Mouse (Mus musculus) kidney, embryonic 16.5 days (tissue): ENCODE results near the gene Kcnc2. TPM values are rescaled to one million over a fixed set of nuclear protein-coding genes. Genes with fewer than 3 reads are reported as not detected.

Source experiments
- ATAC-seq: fragments of 200-750 bp; cut with Nextera tagmentation; 2 replicates; pipeline ENCODE4 v1.8.0; 2017; ENCODE audit warnings: moderate TSS enrichment; ENCODE audit not compliant: low FRiP score, low TSS enrichment
- H3K27ac ChIP-seq: fragments of 300-500 bp; sonication (generic); 2 replicates; pipeline ENCODE4 v1.5.1; 2014; ENCODE audit warnings: low read length
- H3K27me3 ChIP-seq: fragments of 300-500 bp; sonication (generic); 2 replicates; pipeline ENCODE4 v1.6.1; 2014; ENCODE audit warnings: low read length, control low read depth, mixed read lengths; ENCODE audit not compliant: insufficient read depth
- H3K36me3 ChIP-seq: fragments of 300-500 bp; sonication (generic); 2 replicates; pipeline ENCODE4 v1.6.1; 2014; ENCODE audit warnings: low read length, control low read depth, mixed read lengths; ENCODE audit not compliant: insufficient read depth
- H3K4me1 ChIP-seq: fragments of 300-500 bp; sonication (generic); 2 replicates; pipeline ENCODE4 v1.6.1; 2014; ENCODE audit warnings: low read length, control low read depth, mixed read lengths; ENCODE audit not compliant: insufficient read depth
- H3K4me2 ChIP-seq: fragments of 300-500 bp; sonication (generic); replicated peaks from 2 replicates; pipeline ENCODE4 v1.6.1; 2014; ENCODE audit warnings: low read depth, low read length
- H3K4me3 ChIP-seq: fragments of 300-500 bp; sonication (generic); 2 replicates; pipeline ENCODE4 v1.5.1; 2014; ENCODE audit warnings: mild to moderate bottlenecking, low read length
- H3K9ac ChIP-seq: fragments of 300-500 bp; sonication (generic); replicated peaks from 2 replicates; pipeline ENCODE4 v1.6.1; 2014; ENCODE audit warnings: low read length
- H3K9me3 ChIP-seq: fragments of 300-500 bp; sonication (generic); 2 replicates; pipeline ENCODE4 v1.6.1; 2016; ENCODE audit warnings: low read length, control low read depth
- WGBS: fragments of 180-500 bp; shearing (Covaris S2); extraction: QIAGEN DNeasy Blood & Tissue Kit; methylation state at CpG from one replicate; pipeline ENCODE4 v1.1.7; 2014; 5-methylcytosine and 5-hydroxymethylcytosine counted together
- polyA plus RNA-seq: library from polyadenylated mRNA; unstranded; fragments of >200 nt; fragmentation: Nextera tagmentation; extraction: Ambion mirVana; gene quantifications from 2 replicates; pipeline ENCODE4 v1.2.1, GENCODE M21; 2015

Kcnc2 gene
- polyA plus RNA-seq, 1 experiment from 2014 or later: 6.7 TPM

DNA sequence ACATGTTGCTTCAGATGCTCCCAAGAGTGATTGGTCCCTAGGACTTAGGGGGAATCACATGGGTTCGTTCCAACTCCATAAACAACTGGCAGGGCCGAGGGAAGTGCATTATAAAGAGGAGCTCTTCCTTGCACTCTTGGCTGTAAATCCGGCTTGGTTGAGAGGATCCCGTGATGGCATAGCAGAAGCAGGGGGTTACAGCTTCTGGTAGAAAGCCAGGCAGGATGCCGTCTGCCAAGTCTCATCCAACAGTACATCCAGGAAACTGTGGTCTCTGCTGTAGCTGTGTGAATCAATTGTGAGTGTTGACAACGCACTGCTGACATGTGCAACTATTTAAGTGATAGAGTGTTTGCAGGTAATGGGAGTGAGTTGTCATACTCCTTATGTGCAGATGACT, 107.5 kb downstream of the Kcnc2 start:
- WGBS: 64% methylated on average over 6 of the region's 6 CpGs
- Histone ChIP-seq H3K9me3 (no peaks in the 10 kb centered on the region), H3K27me3 (no peaks in the 10 kb centered on the region), H3K36me3 (no peaks in the 10 kb centered on the region), H3K9ac (no peak overlapping the region), H3K27ac (no peak overlapping the region), H3K4me3 (no peak overlapping the region), H3K4me1 (no peaks in the 10 kb centered on the region), H3K4me2 (no peak overlapping the region)
- ATAC-seq: no peak

DNA sequence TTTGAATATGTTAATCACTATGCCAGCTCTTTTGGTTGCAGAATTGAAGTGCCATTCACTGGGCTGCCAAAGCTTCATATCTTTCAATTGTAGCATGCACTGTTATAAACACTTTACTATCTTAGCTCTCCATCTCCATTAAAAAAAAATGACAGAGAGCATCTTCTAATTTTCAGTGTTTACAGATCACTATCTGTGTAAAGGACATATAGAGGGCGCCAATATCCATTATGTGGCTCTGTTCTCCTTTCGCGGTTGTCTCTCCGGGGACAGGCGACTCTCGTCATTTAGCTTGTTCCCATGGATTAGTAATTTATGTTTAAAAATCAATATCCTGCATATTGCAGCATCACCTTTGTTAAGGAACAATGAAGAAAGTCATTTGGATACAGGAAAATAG, 109.7 kb downstream of the Kcnc2 start:
- Histone ChIP-seq H3K9ac (no peak overlapping the region), H3K9me3 (no peaks in the 10 kb centered on the region), H3K4me2 (no peak overlapping the region), H3K27me3 (no peaks in the 10 kb centered on the region), H3K4me3 (no peak overlapping the region), H3K4me1 (no peaks in the 10 kb centered on the region), H3K27ac (no peak overlapping the region), H3K36me3 (no peaks in the 10 kb centered on the region)
- ATAC-seq: no peak
- 91% methylated on average over 6 of the region's 6 CpGs for WGBS

DNA sequence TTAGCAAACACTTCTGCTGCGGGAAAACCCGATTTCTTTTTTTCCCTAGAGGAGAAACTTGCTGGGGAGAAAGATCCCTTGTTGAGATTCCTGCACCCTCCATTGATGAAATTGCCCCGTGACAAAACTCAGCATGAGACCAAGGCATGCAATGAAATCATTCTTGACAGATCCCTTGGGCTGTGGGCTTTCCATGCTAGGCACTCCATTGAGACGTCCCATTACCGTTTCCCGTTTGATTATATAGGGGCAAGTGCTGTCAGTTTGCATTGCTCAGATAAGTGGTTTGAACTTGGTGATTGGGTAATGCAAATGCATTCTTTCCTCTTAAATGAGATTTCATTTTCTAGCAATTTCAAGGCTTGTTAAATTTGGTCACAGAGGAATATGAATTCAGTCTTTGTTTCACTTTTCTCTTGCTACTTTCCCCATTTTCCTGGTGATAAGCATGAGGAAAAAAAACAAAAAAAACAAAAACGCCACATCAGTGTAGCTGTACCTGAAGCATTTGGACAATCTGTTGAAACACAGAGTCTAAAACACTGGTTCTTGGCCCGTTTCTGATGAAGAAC, 123.6 kb downstream of the Kcnc2 start:
- Histone ChIP-seq H3K36me3 (no peaks in the 10 kb centered on the region), H3K4me3 (no peak overlapping the region), H3K4me2 (no peak overlapping the region), H3K9me3 (no peaks in the 10 kb centered on the region), H3K27me3 (no peaks in the 10 kb centered on the region), H3K27ac (no peak overlapping the region), H3K9ac (no peak overlapping the region), H3K4me1 (no peaks in the 10 kb centered on the region)
- no peak for ATAC-seq
- WGBS: 79% methylated on average over 8 of the region's 8 CpGs

DNA sequence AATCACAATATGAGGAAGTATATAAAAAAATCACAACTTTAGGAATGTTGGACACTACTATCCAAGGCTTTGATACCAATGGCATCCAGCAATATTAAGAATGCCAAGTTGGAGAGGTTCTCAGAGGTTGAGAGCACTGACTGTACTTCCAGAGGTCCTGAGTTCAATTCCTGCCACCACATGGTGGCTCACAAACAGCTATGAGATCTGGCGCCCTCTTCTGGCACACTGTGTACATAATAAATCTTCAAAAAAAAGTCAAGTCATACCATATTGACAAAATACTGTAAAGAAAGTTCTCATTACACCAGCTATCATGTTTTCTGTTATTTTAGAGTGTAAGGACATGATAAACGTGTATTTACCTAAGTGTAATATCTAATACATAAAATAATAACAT, 126.3 kb downstream of the Kcnc2 start:
- H3K4me3 ChIP-seq: no peak overlapping the region
- no peaks in the 10 kb centered on the region for H3K4me1 ChIP-seq
- H3K27ac ChIP-seq: no peak overlapping the region
- H3K36me3 ChIP-seq: no peaks in the 10 kb centered on the region
- no peak overlapping the region for H3K4me2 ChIP-seq
- no peaks in the 10 kb centered on the region for H3K27me3 ChIP-seq
- no peak overlapping the region for H3K9ac ChIP-seq
- no peak for ATAC-seq
- no peaks in the 10 kb centered on the region for H3K9me3 ChIP-seq
- 50% methylated on average over 2 of the region's 2 CpGs for WGBS

DNA sequence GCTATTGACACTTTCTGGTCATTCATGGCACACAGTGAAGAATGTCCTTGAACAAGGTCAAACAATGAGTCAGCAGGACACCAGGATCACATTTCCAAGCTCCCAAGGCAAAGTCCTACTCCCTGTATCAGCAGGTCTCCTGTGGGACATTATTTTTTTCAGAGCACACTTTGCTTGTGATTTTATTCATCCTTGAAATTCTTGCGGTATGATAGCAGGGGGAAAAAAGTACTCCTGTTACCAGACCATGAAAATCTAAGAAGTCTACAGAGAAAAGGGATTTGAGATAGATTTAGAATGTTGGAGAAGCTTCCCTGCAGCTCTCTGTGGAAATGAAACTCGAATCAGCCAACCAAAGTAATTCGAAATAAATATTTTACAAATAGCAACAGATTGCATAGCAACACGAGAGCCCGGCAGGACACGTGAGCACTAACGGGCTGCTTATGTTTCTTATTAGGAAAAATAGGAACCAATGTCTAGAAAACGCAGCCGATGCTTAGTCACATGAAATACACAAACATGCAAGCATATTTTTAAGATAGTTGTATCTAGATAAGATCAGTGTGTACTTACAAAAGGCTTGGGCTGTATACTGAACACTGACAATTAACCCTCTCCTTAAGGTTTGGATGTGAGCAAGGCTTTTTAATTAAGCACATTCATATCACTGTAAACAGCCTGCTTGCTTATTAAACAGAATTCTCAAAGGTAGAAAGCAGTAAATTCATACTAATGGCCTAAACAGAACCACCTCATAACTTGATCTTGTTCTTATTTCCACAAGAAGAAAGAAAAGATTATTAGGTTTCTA, 129.9 kb downstream of the Kcnc2 start:
- no peak for ATAC-seq
- no peaks in the 10 kb centered on the region for H3K36me3 ChIP-seq
- no peaks in the 10 kb centered on the region for H3K27me3 ChIP-seq
- no peak overlapping the region for H3K27ac ChIP-seq
- H3K4me1 ChIP-seq: no peaks in the 10 kb centered on the region
- no peak overlapping the region for H3K4me2 ChIP-seq
- no peak overlapping the region for H3K9ac ChIP-seq
- no peak overlapping the region for H3K4me3 ChIP-seq
- no peaks in the 10 kb centered on the region for H3K9me3 ChIP-seq
- WGBS: 82% methylated on average over 9 of the region's 9 CpGs

DNA sequence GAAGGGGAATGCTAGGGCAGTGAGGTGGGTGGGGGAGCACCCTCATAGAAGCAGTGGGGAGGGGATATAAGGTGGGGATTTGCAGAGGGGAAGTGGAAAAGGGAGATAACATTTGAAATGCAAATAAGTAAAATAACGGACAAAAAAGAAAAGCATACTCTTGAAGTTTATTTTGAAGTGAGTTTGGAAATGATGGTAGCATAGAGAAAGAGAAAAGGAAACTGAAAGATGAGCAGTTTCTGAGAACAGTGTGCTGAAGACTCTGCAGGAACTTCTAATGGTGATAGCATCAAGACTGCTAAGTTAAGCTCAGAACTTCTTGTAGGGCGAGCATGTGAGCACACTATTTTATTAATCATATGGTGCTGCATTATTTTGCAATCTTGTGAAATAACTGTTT, 138.6 kb downstream of the Kcnc2 start:
- H3K4me2 ChIP-seq: no peak overlapping the region
- H3K36me3 ChIP-seq: no peaks in the 10 kb centered on the region
- H3K9me3 ChIP-seq: no peaks in the 10 kb centered on the region
- H3K27me3 ChIP-seq: no peaks in the 10 kb centered on the region
- no peaks in the 10 kb centered on the region for H3K4me1 ChIP-seq
- H3K27ac ChIP-seq: no peak overlapping the region
- no peak for ATAC-seq
- no peak overlapping the region for H3K4me3 ChIP-seq
- H3K9ac ChIP-seq: no peak overlapping the region
- 73% methylated on average over 2 of the region's 2 CpGs for WGBS

DNA sequence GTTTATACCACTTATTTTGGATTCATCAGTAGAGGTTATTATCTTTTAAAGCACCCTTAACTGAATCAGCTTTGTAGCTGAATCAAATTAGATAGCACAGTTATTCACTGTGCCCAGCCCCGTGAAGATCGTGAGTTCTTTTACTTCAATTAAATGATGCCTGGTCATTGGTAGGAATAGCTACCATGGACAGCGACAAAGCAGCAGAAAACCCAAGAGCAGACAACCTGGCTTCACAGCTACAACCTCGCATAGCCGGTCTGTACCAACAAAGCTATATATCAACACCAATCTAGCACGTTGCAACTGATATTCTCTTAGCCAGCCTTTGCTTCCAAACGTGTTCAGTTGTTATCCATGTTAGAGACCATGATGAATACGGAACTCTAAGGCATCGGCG, 152.4 kb downstream of the Kcnc2 start:
- H3K9ac ChIP-seq: no peak overlapping the region
- H3K27me3 ChIP-seq: no peaks in the 10 kb centered on the region
- WGBS: 48% methylated on average over 10 of the region's 10 CpGs
- no peaks in the 10 kb centered on the region for H3K4me1 ChIP-seq
- no peak for ATAC-seq
- no peak overlapping the region for H3K27ac ChIP-seq
- H3K4me2 ChIP-seq: no peak overlapping the region
- no peaks in the 10 kb centered on the region for H3K36me3 ChIP-seq
- no peaks in the 10 kb centered on the region for H3K9me3 ChIP-seq
- H3K4me3 ChIP-seq: no peak overlapping the region

DNA sequence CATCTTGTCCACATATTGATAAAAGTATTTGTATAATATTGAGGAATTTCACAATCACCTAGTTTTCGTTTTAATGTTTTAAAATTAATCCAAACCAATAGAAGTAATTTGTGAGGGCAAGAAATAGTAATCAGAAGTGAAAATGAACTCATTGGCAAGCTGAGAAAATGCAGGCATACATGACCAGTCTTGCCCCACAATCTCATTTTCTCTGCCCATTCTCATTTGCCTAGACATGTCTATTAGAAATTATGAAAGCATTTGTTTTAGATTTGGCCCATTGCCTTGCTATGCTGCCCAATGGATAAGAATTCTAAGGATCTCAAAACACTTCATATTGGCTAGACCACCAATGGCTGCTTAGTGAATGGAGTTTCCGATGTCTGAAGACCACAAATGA, 166.0 kb downstream of the Kcnc2 start:
- Histone ChIP-seq H3K4me1 (no peaks in the 10 kb centered on the region), H3K27ac (no peak overlapping the region), H3K9ac (no peak overlapping the region), H3K27me3 (no peaks in the 10 kb centered on the region), H3K9me3 (no peaks in the 10 kb centered on the region), H3K36me3 (no peaks in the 10 kb centered on the region), H3K4me3 (no peak overlapping the region), H3K4me2 (no peak overlapping the region)
- no peak for ATAC-seq
- 82% methylated on average over 2 of the region's 2 CpGs for WGBS

DNA sequence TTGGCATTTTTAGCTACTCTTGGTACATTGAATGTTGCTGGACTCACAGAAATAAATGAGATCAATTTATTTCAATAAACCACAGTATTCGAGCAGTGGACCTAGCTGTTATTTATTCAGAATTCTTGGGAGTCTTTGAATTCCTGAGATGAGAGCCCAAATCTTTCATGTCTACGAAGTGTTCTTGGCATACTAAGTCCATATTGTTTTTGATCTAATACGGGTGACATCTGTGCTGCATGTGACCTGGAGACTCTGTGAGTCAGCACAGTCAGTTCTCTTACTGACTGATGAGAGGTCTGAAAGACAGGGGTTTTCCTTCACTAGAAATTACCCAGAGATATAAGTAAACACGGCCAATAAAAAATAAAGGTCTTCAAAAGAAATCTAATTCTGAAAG, 173.7 kb downstream of the Kcnc2 start:
- no peak overlapping the region for H3K4me2 ChIP-seq
- no peaks in the 10 kb centered on the region for H3K36me3 ChIP-seq
- 73% methylated on average over 4 of the region's 4 CpGs for WGBS
- H3K9ac ChIP-seq: no peak overlapping the region
- no peaks in the 10 kb centered on the region for H3K27me3 ChIP-seq
- H3K4me1 ChIP-seq: no peaks in the 10 kb centered on the region
- no peak overlapping the region for H3K4me3 ChIP-seq
- no peak for ATAC-seq
- H3K27ac ChIP-seq: no peak overlapping the region
- H3K9me3 ChIP-seq: no peaks in the 10 kb centered on the region

DNA sequence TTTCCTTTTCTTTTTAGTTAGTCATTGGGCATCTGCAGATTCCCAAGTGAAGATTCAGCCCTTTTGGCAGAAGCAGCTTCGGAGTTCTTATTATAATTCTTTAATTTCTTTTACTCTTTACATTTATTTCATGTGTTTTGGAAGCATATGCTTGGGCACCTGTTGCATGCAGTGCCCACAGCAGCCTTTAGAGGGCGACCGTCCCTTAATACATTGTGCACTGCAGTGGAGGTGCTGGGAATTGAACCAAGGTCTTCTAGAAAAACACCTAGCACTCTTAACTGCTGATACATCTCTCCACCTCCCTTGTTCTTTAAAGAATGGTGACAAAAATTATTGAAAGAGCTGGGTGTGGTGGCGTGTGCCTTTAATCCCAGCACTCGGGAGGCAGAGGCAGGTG, 180.0 kb downstream of the Kcnc2 start:
- no peak overlapping the region for H3K4me2 ChIP-seq
- no peak for ATAC-seq
- no peak overlapping the region for H3K27ac ChIP-seq
- H3K4me1 ChIP-seq: no peaks in the 10 kb centered on the region
- no peak overlapping the region for H3K4me3 ChIP-seq
- H3K9me3 ChIP-seq: no peaks in the 10 kb centered on the region
- H3K27me3 ChIP-seq: no peaks in the 10 kb centered on the region
- 88% methylated on average over 5 of the region's 5 CpGs for WGBS
- H3K9ac ChIP-seq: no peak overlapping the region
- no peaks in the 10 kb centered on the region for H3K36me3 ChIP-seq
